Mouse (Mus musculus) CH12.LX (cell line): ENCODE measurements at regions not wholly inside any gene's neighbourhood (a gene's known extent, or its start where the extent isn't known, plus 50 kb on each side); places are given as distances from the start of the nearest gene placed in this dataset.

Experiments
- DNase-seq: peaks from one replicate; pipeline ENCODE4 v3.0.0-alpha.2; 2013; ENCODE audit errors: extremely low read depth
- H3K27ac ChIP-seq: 2 replicates; pipeline ENCODE4 v1.5.1; 2012; ENCODE audit warnings: low read depth, mild to moderate bottlenecking, control low read depth, moderate library complexity; ENCODE audit not compliant: insufficient read depth
- H3K27me3 ChIP-seq: replicated peaks from 2 replicates; pipeline ENCODE3; 2012; ENCODE audit warnings: inconsistent platforms
- H3K36me3 ChIP-seq, 2 experiments: replicated peaks in 1 of 2; 2 replicates each; pipeline versions ENCODE3 to v1.6.1; 2012; ENCODE audit warnings: inconsistent platforms in 1 of 2, low read length in 1 of 2, mild to moderate bottlenecking in 1 of 2, mixed read lengths in 1 of 2, moderate library complexity in 1 of 2; ENCODE audit not compliant: control insufficient read depth in 1 of 2, insufficient read depth in 1 of 2
- H3K4me1 ChIP-seq, 2 experiments: 2 replicates each; pipeline ENCODE4 v1.6.1; 2012; ENCODE audit warnings: inconsistent platforms in 1 of 2, moderate library complexity in 1 of 2; ENCODE audit not compliant: insufficient read depth in 2 of 2, control insufficient read depth in 1 of 2
- H3K4me2 ChIP-seq: 2 replicates; pipeline ENCODE4 v1.6.1; 2012; ENCODE audit warnings: low read depth, mild to moderate bottlenecking, control low read depth; ENCODE audit not compliant: poor library complexity, insufficient read depth, severe bottlenecking
- H3K4me3 ChIP-seq, 3 experiments: fragments of 150-350 bp in 1 of 3; sonication (generic) in 1 of 3; replicated peaks in 1 of 3; 2 replicates each; pipeline versions ENCODE3 to v1.5.1; 2011 to 2012; ENCODE audit warnings: low read depth in 2 of 3, low read length in 2 of 3, mild to moderate bottlenecking in 2 of 3, moderate library complexity in 2 of 3, control low read depth in 1 of 3, improper control_type of control experiment in 1 of 3, inconsistent platforms in 1 of 3, mixed read lengths in 1 of 3; ENCODE audit not compliant: poor library complexity in 1 of 3
- H3K79me2 ChIP-seq: replicated peaks from 2 replicates; pipeline ENCODE4 v1.6.1; 2012; ENCODE audit warnings: mild to moderate bottlenecking, moderate library complexity; ENCODE audit not compliant: control insufficient read depth, poor library complexity, insufficient read depth, severe bottlenecking; ENCODE audit errors: extremely low read depth
- H3K9ac ChIP-seq: 2 replicates; pipeline ENCODE4 v1.6.1; 2012; ENCODE audit warnings: low read depth, mild to moderate bottlenecking, control low read depth, moderate library complexity; ENCODE audit not compliant: insufficient read depth
- H3K9me3 ChIP-seq: replicated peaks from 2 replicates; pipeline ENCODE3; 2012; ENCODE audit warnings: low read length, inconsistent platforms, mixed read lengths
- BHLHE40 ChIP-seq: IDR thresholded peaks from 2 replicates; pipeline ENCODE4 v1.6.1; 2011; ENCODE audit warnings: mild to moderate bottlenecking, low read depth, low read length, improper control_type of control experiment
- CHD1 ChIP-seq: IDR thresholded peaks from 2 replicates; pipeline ENCODE4 v1.6.1; 2012; ENCODE audit warnings: low read depth, low read length, improper control_type of control experiment, inconsistent platforms
- ELF1 ChIP-seq: IDR thresholded peaks from 2 replicates; pipeline ENCODE4 v1.6.1; 2014; ENCODE audit warnings: low read depth, mild to moderate bottlenecking, inconsistent platforms, low read length, improper control_type of control experiment
- EP300 ChIP-seq: IDR thresholded peaks from 2 replicates; pipeline ENCODE4 v1.6.1; 2011; ENCODE audit warnings: low read length, improper control_type of control experiment
- ETS1 ChIP-seq: conservative IDR thresholded peaks from 2 replicates; pipeline ENCODE4 v1.6.1; 2012; ENCODE audit warnings: low read depth, mild to moderate bottlenecking, inconsistent platforms, low read length, improper control_type of control experiment, moderate library complexity
- GABPA ChIP-seq: IDR thresholded peaks from 2 replicates; pipeline ENCODE4 v1.6.1; 2012; ENCODE audit warnings: low read depth, low read length, improper control_type of control experiment, inconsistent platforms; ENCODE audit not compliant: insufficient replicate concordance
- IRF4 ChIP-seq: IDR thresholded peaks from 2 replicates; pipeline ENCODE4 v1.6.1; 2014; ENCODE audit warnings: low read depth, mild to moderate bottlenecking, inconsistent platforms, low read length, improper control_type of control experiment
- JUN ChIP-seq: IDR thresholded peaks from 2 replicates; pipeline ENCODE4 v1.6.1; 2011; ENCODE audit warnings: low read depth, mild to moderate bottlenecking, low read length, improper control_type of control experiment, moderate library complexity; ENCODE audit not compliant: insufficient read depth
- KAT2A ChIP-seq: IDR thresholded peaks from 2 replicates; pipeline ENCODE4 v1.6.1; 2012; ENCODE audit warnings: low read length, improper control_type of control experiment, inconsistent platforms; ENCODE audit not compliant: insufficient replicate concordance
- MAX ChIP-seq: IDR thresholded peaks from 2 replicates; pipeline ENCODE4 v1.6.1; 2011; ENCODE audit warnings: low read length, improper control_type of control experiment
- MAZ ChIP-seq: IDR thresholded peaks from 2 replicates; pipeline ENCODE4 v1.6.1; 2012; ENCODE audit warnings: low read depth, mild to moderate bottlenecking, inconsistent platforms, low read length, improper control_type of control experiment, moderate library complexity
- MEF2A ChIP-seq: IDR thresholded peaks from 2 replicates; pipeline ENCODE4 v1.6.1; 2014; ENCODE audit warnings: low read depth, mild to moderate bottlenecking, inconsistent platforms, low read length, improper control_type of control experiment, borderline replicate concordance
- MXI1 ChIP-seq: IDR thresholded peaks from 2 replicates; pipeline ENCODE4 v1.6.1; 2011; ENCODE audit warnings: mild to moderate bottlenecking, low read depth, low read length, improper control_type of control experiment
- NELFE ChIP-seq: IDR thresholded peaks from 2 replicates; pipeline ENCODE4 v1.6.1; 2011; ENCODE audit warnings: low read depth, low read length, improper control_type of control experiment
- NRF1 ChIP-seq: IDR thresholded peaks from 2 replicates; pipeline ENCODE4 v1.6.1; 2014; ENCODE audit warnings: low read depth, mild to moderate bottlenecking, inconsistent platforms, low read length, improper control_type of control experiment, moderate library complexity
- POLR2A ChIP-seq: IDR thresholded peaks from 2 replicates; pipeline ENCODE4 v1.6.1; 2011; ENCODE audit warnings: low read depth, mild to moderate bottlenecking, improper control_type of control experiment, low read length
- POLR2AphosphoS2 ChIP-seq: IDR thresholded peaks from 2 replicates; pipeline ENCODE4 v1.6.1; 2011; ENCODE audit warnings: low read depth, low read length, improper control_type of control experiment
- RCOR1 ChIP-seq: conservative IDR thresholded peaks from 2 replicates; pipeline ENCODE4 v1.6.1; 2012; ENCODE audit warnings: low read depth, mild to moderate bottlenecking, inconsistent platforms, low read length, improper control_type of control experiment
- SMC3 ChIP-seq: IDR thresholded peaks from 2 replicates; pipeline ENCODE4 v1.6.1; 2011; ENCODE audit warnings: low read depth, low read length, improper control_type of control experiment
- ZMIZ1 ChIP-seq: IDR thresholded peaks from 2 replicates; pipeline ENCODE4 v1.6.1; 2012; ENCODE audit warnings: low read depth, mild to moderate bottlenecking, inconsistent platforms, low read length, improper control_type of control experiment
- ZNF384 ChIP-seq: IDR thresholded peaks from 2 replicates; pipeline ENCODE4 v1.6.1; 2012; ENCODE audit warnings: low read depth, low read length, improper control_type of control experiment, inconsistent platforms
- dilution Hi-C: fragments of 300-500 bp; cut with MboI; formaldehyde crosslinking; loops from 2 replicates; pipeline ENCODE4 v1.14.3; 2020; ENCODE audit warnings: low sequenced_read_pairs; ENCODE audit not compliant: extremely low pct_unique_long_range_greater_than_20kb, extremely low pct_ligation_motif_present
- in situ Hi-C: fragments of 300-500 bp; cut with MboI; formaldehyde crosslinking; loops from 3 replicates; pipeline ENCODE4 v1.14.3; 2019; ENCODE audit warnings: low sequenced_read_pairs, low pct_ligation_motif_present, low pct_unique_long_range_greater_than_20kb, mixed read lengths

- TF ChIP-seq KAT2A (no peak), SMC3 (no peak), RCOR1 (no peak), ZNF384 (no peak), NRF1 (no peak), IRF4 (no peak), GABPA (no peak), NELFE (no peak), MAZ (no peak), MXI1 (no peak), CHD1 (no peak)
- in situ Hi-C loops: no loop called here
- dilution Hi-C loops: no loop called here
Observed at GRCm38 (mm10) chr13:107709828-107710227, 334.4 kb upstream of the Smim15 start.

GRCm38 (mm10) chr13:107703736-107704135 is 340.5 kb upstream of the Smim15 start:
- H3K4me1 ChIP-seq: peaks cover 14 to 44% of the 10 kb centered on the region in 2 experiments
- peak overlapping the region; percentile 4; the same call in 1 of the 2 replicates for H3K4me2 ChIP-seq
- TF ChIP-seq POLR2A: 0 out of 2 replicates have a peak, but pooled peaks have one; percentile 19
- TF ChIP-seq ELF1: no peak
- no peak for TF ChIP-seq ZMIZ1
- TF ChIP-seq IRF4: peak; percentile 13; the same call in 1 of the 2 replicates
- TF ChIP-seq BHLHE40: peak; percentile 48; the same call in 1 of the 2 replicates
- peak; percentile 55 for TF ChIP-seq ETS1
- TF ChIP-seq MEF2A: 0 out of 2 replicates have a peak, but pooled peaks have one; percentile 20
- no peak for TF ChIP-seq MAX
- no peak for TF ChIP-seq MAZ
- TF ChIP-seq EP300: peak; percentile 46; the same call in 1 of the 2 replicates
- TF ChIP-seq JUN: no peak
- TF ChIP-seq POLR2AphosphoS2: no peak
- no peak for TF ChIP-seq NRF1
- no peaks in the 10 kb centered on the region for H3K79me2 ChIP-seq
- dilution Hi-C loops: no loop called here
- no peak overlapping the region for H3K4me3 ChIP-seq
- peaks cover 4% of the 10 kb centered on the region for H3K27me3 ChIP-seq
- no peak overlapping the region for H3K27ac ChIP-seq
- DNase-seq: peak; percentile 81
- no peaks in the 10 kb centered on the region for H3K9me3 ChIP-seq
- in situ Hi-C loops: no loop called here
- H3K9ac ChIP-seq: no peak overlapping the region
- no peaks in the 10 kb centered on the region for H3K36me3 ChIP-seq

More at GRCm38 (mm10) chr13:107709828-107710227, 334.4 kb upstream of the Smim15 start:
- Histone ChIP-seq H3K27ac (no peak overlapping the region), H3K27me3 (no peaks in the 10 kb centered on the region), H3K79me2 (no peaks in the 10 kb centered on the region), H3K9me3 (no peaks in the 10 kb centered on the region), H3K9ac (no peak overlapping the region), H3K4me3 (no peak overlapping the region), H3K36me3 (no peaks in the 10 kb centered on the region), H3K4me2 (no peak overlapping the region), H3K4me1 (peaks cover 0 to 11% of the 10 kb centered on the region in 2 experiments; a peak in 2 of 4 replicates)
- peak; percentile 29 for DNase-seq
